In the genomic region with DNA sequence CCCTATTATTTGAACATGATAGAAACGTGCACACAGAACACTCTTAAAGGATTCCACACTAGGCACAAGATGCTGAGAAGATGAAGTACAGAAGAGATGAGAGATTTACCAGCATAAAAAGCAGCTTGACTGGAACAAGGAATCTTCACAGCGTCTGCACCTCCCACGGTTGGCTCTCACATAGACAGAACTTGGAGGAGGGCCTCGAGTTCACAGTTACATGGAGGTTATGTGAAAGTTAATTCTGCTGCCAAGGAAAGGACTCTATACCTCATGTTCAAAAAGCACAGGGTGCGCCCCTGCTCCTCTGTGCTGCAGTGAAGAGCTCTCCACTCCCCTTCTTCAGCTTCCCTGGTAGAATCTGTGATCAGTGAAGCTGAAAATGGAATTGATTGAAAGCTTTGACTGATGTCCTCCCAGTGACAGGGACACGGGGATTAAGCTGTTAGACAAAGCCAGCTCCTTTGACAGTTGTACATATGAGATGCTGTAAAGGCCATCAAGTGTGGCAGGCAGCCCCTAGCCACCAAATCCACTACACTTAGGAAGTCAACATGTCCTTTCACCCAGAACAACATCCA, we compare ENCODE assay signal across 16 mouse cellular contexts.
DNase-seq lines count a peak whose midpoint lies in the region; ATAC-seq lines count a peak whose summit lies in the region.
"Had no signal": no experiment of that assay in that cellular context is flagged by ENCODE, and none has a peak within 500 bp of the region (broad histone marks: within the 10 kb centered on the region; RNA-seq: fewer than 3 reads in every experiment).

No protein-coding gene starts in this region.

- DNase-seq in hindbrain, embryonic 11.5 days (ENCODE audit: low spot score), result peak; percentile 18
- DNase-seq in layer of hippocampus, adult 9-11 months, result peak; percentile 55
- peak; percentile 62 to 65 for DNase-seq in right cerebral cortex, adult 2 months (ENCODE audit: low spot score in 2 of 2)
- DNase-seq in thymus, postnatal 4 days, result no peak
- DNase-seq in embryonic facial prominence, embryonic 10.5 days (ENCODE audit: low spot score), result no peak
- no peak for DNase-seq in kidney, adult 8-10 months
- DNase-seq: adrenal gland, postnatal 36 days; cerebellum, adult 9-10 months; heart, postnatal 36 days; liver had no signal

- no peaks in the 10 kb centered on the region for H3K27me3 ChIP-seq in hindbrain, embryonic 11.5 days (ENCODE audit: control insufficient read depth, insufficient read depth, low read length)
- no peaks in the 10 kb centered on the region for H3K27me3 ChIP-seq in hindbrain, embryonic 16.5 days (replicated peaks; ENCODE audit: control insufficient read depth, insufficient read depth, low read length)
- no peaks in the 10 kb centered on the region; the same call in 1 of the 2 replicates for H3K27me3 ChIP-seq in embryonic facial prominence, embryonic 10.5 days (replicated peaks; ENCODE audit: low read depth, poor library complexity, severe bottlenecking)
- H3K27me3 ChIP-seq: kidney, embryonic 15.5 days had no signal

- H3K4me3 ChIP-seq in hindbrain, embryonic 11.5 days (ENCODE audit: low read depth, low read length), result no peak overlapping the region
- no peak overlapping the region for H3K4me3 ChIP-seq in hindbrain, embryonic 16.5 days (ENCODE audit: low read length)
- no peak overlapping the region for H3K4me3 ChIP-seq in embryonic facial prominence, embryonic 10.5 days
- H3K4me3 ChIP-seq: kidney, embryonic 15.5 days had no signal

- 51% methylated on average over 6 of the region's 6 CpGs for WGBS in hindbrain, embryonic 11.5 days
- WGBS in hindbrain, embryonic 16.5 days, result 43% methylated on average over 6 of the region's 6 CpGs
- WGBS in embryonic facial prominence, embryonic 10.5 days, result 57% methylated on average over 6 of the region's 6 CpGs

- H3K27ac ChIP-seq in hindbrain, embryonic 11.5 days (ENCODE audit: low read depth, low read length), result 0 out of 2 replicates have a peak overlapping the region, but pooled peaks have one; percentile 45
- no peak overlapping the region for H3K27ac ChIP-seq in hindbrain, embryonic 16.5 days (ENCODE audit: low read depth, low read length)
- no peak overlapping the region for H3K27ac ChIP-seq in embryonic facial prominence, embryonic 10.5 days (replicated peaks)
- H3K27ac ChIP-seq: kidney, embryonic 15.5 days had no signal

- no peaks in the 10 kb centered on the region for H3K9me3 ChIP-seq in hindbrain, embryonic 11.5 days (ENCODE audit: control insufficient read depth, low read length)
- no peaks in the 10 kb centered on the region for H3K9me3 ChIP-seq in hindbrain, embryonic 16.5 days (ENCODE audit: control insufficient read depth, low read length)
- no peaks in the 10 kb centered on the region for H3K9me3 ChIP-seq in embryonic facial prominence, embryonic 10.5 days
- H3K9me3 ChIP-seq: kidney, embryonic 15.5 days had no signal

- H3K36me3 ChIP-seq in hindbrain, embryonic 11.5 days (ENCODE audit: control insufficient read depth, insufficient read depth, low read length), result no peaks in the 10 kb centered on the region
- H3K36me3 ChIP-seq in hindbrain, embryonic 16.5 days (ENCODE audit: control insufficient read depth, insufficient read depth, low read length), result no peaks in the 10 kb centered on the region
- H3K36me3 ChIP-seq in embryonic facial prominence, embryonic 10.5 days (replicated peaks), result no peaks in the 10 kb centered on the region
- H3K36me3 ChIP-seq: kidney, embryonic 15.5 days had no signal

- no peak for ATAC-seq in hindbrain, embryonic 11.5 days (ENCODE audit: low FRiP score)
- no peak for ATAC-seq in hindbrain, embryonic 16.5 days
- peak; percentile 94 for ATAC-seq in frontal cortex, adult (ENCODE audit: low TSS enrichment)
- ATAC-seq: CD4-positive, CD25-positive, alpha-beta regulatory T cell, adult 4 months; lung, postnatal 0 days; Patski had no signal

- H3K4me1 ChIP-seq in hindbrain, embryonic 11.5 days (replicated peaks; ENCODE audit: control insufficient read depth, insufficient read depth, low read length), result peaks cover 2% of the 10 kb centered on the region; the same call in 1 of the 2 replicates
- H3K4me1 ChIP-seq in hindbrain, embryonic 16.5 days (ENCODE audit: control insufficient read depth, insufficient read depth, low read depth, low read length), result peaks cover 3% of the 10 kb centered on the region
- H3K4me1 ChIP-seq in embryonic facial prominence, embryonic 10.5 days, result no peaks in the 10 kb centered on the region

- no peak overlapping the region for H3K9ac ChIP-seq in hindbrain, embryonic 11.5 days (ENCODE audit: low read depth, low read length)
- no peak overlapping the region for H3K9ac ChIP-seq in hindbrain, embryonic 16.5 days (ENCODE audit: low read depth, low read length)
- H3K9ac ChIP-seq: kidney, embryonic 15.5 days had no signal

- H3K4me2 ChIP-seq in hindbrain, embryonic 11.5 days (replicated peaks; ENCODE audit: low read depth, low read length), result no peak overlapping the region
- H3K4me2 ChIP-seq in hindbrain, embryonic 16.5 days (ENCODE audit: low read length), result no peak overlapping the region
- H3K4me2 ChIP-seq: kidney, embryonic 15.5 days had no signal

Comparison
In these comparisons a context has a peak if more than half of its experiments do, and no peak if none do; other contexts are left out.
1. DNase-seq: peak in hindbrain, embryonic 11.5 days (single experiment), layer of hippocampus, adult 9-11 months (single experiment) and right cerebral cortex, adult 2 months (2 of 2); none in thymus, postnatal 4 days (single experiment), embryonic facial prominence, embryonic 10.5 days (single experiment) and kidney, adult 8-10 months (0 of 2).